Mouse (Mus musculus) frontal cortex, postnatal 25 days (tissue): ENCODE data around the gene Tlk2.
A peak's percentile ranks its signal among the peaks of the same experiment; 100 is the strongest.

Source experiments
- DNase-seq, 2 experiments: peaks; one replicate each; pipeline ENCODE4 v3.0.0; 2022; ENCODE audit warnings: low spot score in 2 of 2

The Tlk2 gene

DNA sequence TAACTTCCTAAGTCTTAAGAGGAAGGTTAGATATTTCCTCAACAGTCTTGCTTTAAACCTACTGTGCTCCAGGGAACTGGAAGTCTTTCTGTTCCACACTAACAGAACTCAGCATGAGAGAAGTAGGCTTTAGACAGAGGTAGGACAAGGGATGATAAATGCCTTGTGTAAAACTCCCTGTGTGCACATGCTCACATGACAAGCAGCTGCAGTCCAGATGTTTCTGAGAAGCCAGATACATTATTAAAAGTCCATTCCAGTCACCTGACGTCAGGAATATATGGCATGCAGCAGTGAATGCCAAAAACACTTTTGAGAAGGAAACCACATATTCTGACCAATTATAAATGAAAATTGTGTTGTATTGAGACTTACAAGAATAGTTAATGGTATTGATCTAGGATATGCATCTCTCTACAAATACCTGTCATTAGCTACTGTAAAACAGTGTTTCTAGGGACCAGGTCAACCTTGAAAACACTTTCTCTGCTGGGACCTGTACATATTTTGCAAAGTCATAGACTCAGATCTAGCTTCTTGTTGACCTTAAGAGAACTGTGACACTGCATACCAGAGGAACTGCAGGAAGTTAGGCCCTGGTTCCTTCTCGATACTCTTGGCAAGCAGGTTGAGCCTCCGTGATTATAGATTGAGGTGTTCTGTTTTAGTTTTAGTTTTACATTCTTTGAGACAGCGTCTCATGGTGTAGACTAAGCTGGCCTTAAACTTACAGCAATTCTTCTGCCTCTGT is 83.2 kb downstream of the Tlk2 start:
- no peak for DNase-seq

- no peak for DNase-seq
Observed at GRCm38 (mm10) chr11:105264506-105264905, 85.9 kb downstream of the Tlk2 start.

DNA sequence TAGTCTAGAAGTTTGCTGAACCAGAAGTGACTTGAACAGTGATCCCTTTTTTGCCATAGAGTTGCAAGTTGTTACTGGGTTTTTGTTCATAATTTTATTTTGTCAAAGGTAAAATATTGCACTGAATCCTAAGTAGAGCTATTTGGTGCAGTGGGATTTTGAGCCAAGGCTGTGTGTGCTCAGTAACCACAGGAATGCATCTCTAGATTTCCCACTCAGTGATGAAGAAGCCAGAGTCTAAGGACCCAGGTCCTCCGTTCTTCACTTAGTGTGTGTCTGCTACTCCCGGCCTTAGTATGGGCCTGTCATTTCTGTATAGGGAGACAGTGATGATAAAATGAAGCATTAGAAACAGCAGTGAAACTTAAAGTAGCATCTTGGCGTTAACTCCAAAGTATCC is 86.4 kb downstream of the Tlk2 start:
- DNase-seq: no peak

DNA sequence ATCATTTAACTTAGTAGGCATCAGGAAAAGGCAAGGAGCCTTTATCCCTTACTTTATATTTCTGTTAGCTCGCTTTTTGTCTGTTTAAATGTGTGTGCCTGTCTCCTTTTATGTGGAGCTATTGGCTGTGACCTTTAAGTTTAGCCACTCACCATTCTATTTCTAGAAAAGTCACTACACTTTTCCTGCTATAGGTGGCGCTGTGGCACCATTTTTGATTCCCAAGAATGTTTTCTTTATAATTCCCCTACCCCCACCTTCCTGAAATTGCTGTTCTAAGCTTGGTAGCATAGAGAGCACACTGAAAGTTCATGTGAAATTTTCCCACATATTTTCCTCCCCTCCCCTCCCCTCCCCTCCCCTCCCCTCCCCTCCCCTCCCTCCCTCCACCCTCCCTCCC is 91.5 kb downstream of the Tlk2 start:
- DNase-seq: peak; percentile 17 to 40

GRCm38 (mm10) chr11:105280456-105280855 is 101.8 kb downstream of the Tlk2 start:
- no peak for DNase-seq

DNA sequence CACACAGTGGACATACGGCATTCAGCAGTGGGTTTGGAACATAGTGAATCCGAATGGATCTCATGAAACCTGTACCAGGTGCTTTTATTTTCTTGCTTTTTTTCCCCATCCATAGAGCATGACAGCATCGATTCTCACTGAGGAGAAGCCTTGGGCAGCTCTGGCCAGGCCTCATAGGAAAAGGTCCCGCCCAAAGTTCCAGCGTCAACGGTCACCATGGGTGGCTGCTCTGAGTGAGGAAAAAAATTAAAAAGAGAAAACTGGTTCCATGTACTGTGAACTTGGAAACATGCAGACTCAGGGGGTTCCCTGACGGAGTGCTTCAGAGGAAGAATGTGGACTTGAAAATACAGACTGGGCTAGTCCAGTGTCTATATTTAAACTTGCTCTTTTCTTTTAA is 102.7 kb downstream of the Tlk2 start:
- DNase-seq: no peak

GRCm38 (mm10) chr11:105281763-105282459 is 103.3 kb downstream of the Tlk2 start:
- no peak for DNase-seq

DNA sequence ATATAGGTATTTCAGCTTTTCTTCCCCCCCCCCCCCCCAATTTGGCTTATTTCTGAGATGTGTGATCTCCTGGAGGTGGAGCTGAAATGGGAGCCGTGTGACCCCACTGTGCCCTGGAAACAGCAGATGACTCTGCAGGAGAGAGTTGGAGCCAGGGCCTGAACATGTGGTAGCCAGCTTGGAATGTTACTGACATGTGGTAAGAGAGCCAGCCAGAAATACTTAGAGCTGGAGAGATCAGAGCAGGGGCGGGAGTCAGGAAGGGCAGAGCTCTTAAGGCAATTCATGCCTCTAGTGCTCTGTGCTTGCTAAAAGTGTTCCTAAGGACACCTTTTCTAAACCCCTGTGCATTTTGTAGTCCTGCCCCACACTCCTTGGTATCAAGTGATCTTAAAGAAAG is 103.9 kb downstream of the Tlk2 start:
- DNase-seq: no peak

- no peak for DNase-seq
Observed at GRCm38 (mm10) chr11:105283016-105283415, 104.4 kb downstream of the Tlk2 start.

GRCm38 (mm10) chr11:105285720-105286119 is 107.1 kb downstream of the Tlk2 start:
- DNase-seq: no peak

GRCm38 (mm10) chr11:105289403-105289802 is 110.8 kb downstream of the Tlk2 start:
- no peak for DNase-seq

DNA sequence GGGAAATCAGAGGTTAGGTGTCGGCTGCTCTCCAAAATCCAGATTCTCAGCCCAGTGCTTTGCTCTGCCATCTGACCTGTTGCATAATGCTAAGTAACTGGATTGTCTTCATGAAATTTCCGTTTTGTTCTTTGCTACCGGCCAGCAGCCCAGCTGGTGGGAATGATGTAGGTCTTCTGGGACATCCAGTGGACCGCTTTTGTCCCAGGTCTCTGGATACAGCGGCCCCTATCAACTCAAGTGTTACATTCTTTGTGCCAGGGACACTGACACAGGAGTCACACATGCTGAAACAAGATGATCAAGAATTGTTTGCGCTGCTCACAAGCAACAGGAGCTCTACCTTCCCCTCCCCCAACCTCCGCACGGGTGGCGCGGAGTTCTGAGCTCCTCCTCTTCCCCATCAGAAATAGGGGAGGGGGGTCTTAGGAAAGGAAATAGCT is 113.1 kb downstream of the Tlk2 start:
- DNase-seq: no peak

- no peak for DNase-seq
Observed at GRCm38 (mm10) chr11:105292124-105293071, 113.8 kb downstream of the Tlk2 start, which contains the start of gene Mrc2. TSS of gene Mrc2 (plus strand) at chr11:105292643.

GRCm38 (mm10) chr11:105293101-105293581 is 114.5 kb downstream of the Tlk2 start:
- no peak for DNase-seq

DNA sequence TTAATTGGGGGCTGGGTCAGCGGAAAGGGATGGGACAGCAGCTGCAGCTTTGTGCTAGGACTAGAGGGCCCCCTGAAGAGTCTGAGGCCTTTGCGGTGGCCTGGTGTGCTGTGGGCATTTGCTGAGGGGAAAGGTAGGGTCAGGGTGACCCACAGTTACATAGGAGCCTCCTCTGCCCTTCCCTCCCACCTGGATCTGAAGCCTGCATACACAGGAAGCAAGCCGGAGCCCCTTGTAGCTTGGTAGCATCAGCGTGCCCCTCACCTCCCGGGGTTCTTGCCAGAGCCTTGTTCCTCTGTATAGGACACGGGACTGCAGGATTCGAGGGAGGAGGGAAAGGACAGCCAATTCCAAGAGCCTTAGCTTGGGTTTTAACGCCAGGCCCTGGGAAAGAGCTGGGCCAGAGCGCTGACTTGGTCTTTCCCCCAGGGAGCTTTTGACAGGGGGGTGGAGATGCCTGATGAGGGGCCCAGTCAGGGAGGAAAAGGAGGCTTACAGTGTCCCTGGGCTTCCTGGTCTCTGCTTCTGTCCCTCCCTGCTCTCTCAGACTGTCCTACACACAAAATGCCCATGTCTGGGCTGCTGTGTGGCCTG is 115.4 kb downstream of the Tlk2 start:
- DNase-seq: no peak

- no peak for DNase-seq
Observed at GRCm38 (mm10) chr11:105296084-105296483, 117.5 kb downstream of the Tlk2 start.

DNA sequence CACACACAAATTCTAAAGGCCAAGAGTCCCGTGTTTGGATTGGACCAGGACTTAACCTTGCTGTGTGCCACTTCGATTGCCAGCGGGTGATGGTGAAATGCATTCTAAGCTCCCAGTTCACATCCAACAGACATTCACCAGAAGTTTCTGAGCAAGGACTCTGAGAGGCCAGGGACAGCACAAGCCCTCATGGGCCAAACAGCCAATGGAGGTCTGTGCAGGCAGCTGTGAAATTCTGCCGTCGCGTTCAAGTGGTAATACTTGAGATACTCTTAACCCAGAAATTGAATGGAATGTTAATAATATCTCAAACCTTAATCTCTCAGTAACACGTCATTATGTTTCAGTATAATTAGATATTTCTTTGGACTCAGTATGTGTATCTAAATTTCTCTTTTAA is 131.6 kb downstream of the Tlk2 start:
- no peak for DNase-seq

- DNase-seq: no peak
Observed at GRCm38 (mm10) chr11:105311291-105311975, 132.8 kb downstream of the Tlk2 start.

GRCm38 (mm10) chr11:105312311-105312942 is 133.8 kb downstream of the Tlk2 start:
- DNase-seq: no peak

- no peak for DNase-seq
Observed at GRCm38 (mm10) chr11:105312972-105313632, 134.5 kb downstream of the Tlk2 start.
